Mouse (Mus musculus): ENCODE results near the gene Tmem136. TPM values are rescaled to one million over a fixed set of nuclear protein-coding genes. Genes with fewer than 3 reads are reported as not detected.

Gene Tmem136
- polyA plus RNA-seq, 1 experiment from 2014 or later: 9.7 TPM

DNA sequence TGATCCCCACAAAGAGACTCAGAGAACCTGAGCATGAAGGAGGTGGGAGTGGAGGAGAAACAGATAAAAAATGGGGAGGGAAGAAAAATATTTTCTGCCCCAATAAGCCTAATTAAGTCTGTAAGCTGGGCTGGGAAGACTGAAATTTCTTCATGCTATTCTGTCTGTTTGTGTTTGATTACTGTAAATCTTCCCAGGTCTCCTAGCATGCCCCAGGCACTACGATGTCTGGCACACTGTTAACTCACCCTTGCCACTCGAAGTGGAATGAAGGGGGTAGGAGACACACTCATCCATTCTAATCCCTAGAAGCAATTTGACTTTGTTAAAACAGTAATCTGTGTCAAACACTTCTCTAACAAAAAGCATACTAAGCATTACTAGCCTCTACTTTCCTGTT is 44.6 kb downstream of the Tmem136 start:
- Histone ChIP-seq H3K4me1 (ENCODE audit: control insufficient read depth, insufficient read depth, low read length) (peaks cover 21% of the 10 kb centered on the region; the same call in 1 of the 2 replicates), H3K4me3 (ENCODE audit: low read length) (no peak overlapping the region), H3K4me2 (replicated peaks; ENCODE audit: low read depth, low read length) (no peak overlapping the region), H3K9me3 (ENCODE audit: control insufficient read depth, low read length) (no peaks in the 10 kb centered on the region), H3K27me3 (ENCODE audit: control insufficient read depth, insufficient read depth, low read length) (no peaks in the 10 kb centered on the region), H3K9ac (ENCODE audit: low read depth, low read length) (no peak overlapping the region), H3K36me3 (ENCODE audit: control insufficient read depth, insufficient read depth, low read length) (no peaks in the 10 kb centered on the region), H3K27ac (ENCODE audit: low read depth, low read length) (no peak overlapping the region; the same call in 1 of the 2 replicates)
- no peak for ATAC-seq (ENCODE audit: low FRiP score, low TSS enrichment)
- WGBS: 27% methylated on average over 2 of the region's 2 CpGs

DNA sequence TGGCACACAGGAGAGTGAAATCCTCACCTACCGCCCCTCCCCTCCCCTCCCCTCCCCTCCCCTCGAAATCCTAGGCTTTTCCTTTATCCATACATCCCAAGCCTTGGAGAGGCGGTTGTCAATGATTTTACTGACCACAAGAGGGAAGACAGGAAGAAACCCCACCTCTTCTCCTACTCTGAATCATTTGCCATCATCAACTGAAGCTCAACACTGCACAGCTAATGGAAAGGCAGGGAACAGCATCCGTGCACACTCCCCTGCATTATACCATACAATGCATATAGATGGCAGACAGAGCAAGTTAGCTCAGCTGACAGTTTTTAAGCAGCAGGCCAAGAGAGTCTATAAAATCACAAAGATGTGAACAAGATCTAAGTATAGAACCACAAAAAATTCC is 45.2 kb downstream of the Tmem136 start:
- H3K9ac ChIP-seq (ENCODE audit: low read depth, low read length): no peak overlapping the region
- WGBS: 19% methylated on average over 4 of the region's 4 CpGs
- no peak overlapping the region for H3K4me3 ChIP-seq (ENCODE audit: low read length)
- peaks cover 21% of the 10 kb centered on the region; the same call in 1 of the 2 replicates for H3K4me1 ChIP-seq (ENCODE audit: control insufficient read depth, insufficient read depth, low read length)
- H3K36me3 ChIP-seq (ENCODE audit: control insufficient read depth, insufficient read depth, low read length): no peaks in the 10 kb centered on the region
- no peaks in the 10 kb centered on the region for H3K27me3 ChIP-seq (ENCODE audit: control insufficient read depth, insufficient read depth, low read length)
- H3K9me3 ChIP-seq (ENCODE audit: control insufficient read depth, low read length): no peaks in the 10 kb centered on the region
- peak; percentile 55; the same call in 1 of the 2 replicates for ATAC-seq (ENCODE audit: low FRiP score, low TSS enrichment)
- H3K27ac ChIP-seq (ENCODE audit: low read depth, low read length): peak overlapping the region; percentile 3; the same call in 1 of the 2 replicates
- no peak overlapping the region for H3K4me2 ChIP-seq (replicated peaks; ENCODE audit: low read depth, low read length)

DNA sequence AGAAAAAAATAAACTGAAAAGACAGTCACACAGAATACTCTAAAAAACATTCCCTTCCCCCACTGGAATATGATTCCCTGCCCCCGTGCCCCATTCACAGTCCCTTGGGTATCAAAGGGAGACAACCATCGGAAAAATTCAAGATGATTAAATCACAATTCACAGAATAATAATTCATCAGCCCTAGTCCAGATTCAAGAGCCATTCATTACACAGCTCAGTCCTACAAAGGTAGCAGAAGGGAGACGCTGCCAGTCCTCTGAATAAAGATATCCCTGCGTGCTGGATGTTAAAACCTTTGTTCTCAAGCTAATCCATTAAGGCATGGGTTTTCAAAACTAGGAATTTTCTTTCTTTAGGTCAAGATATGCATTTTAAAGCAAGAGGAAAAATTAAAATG is 45.8 kb downstream of the Tmem136 start:
- Histone ChIP-seq H3K9ac (ENCODE audit: low read depth, low read length) (no peak overlapping the region), H3K4me2 (replicated peaks; ENCODE audit: low read depth, low read length) (no peak overlapping the region), H3K27ac (ENCODE audit: low read depth, low read length) (no peak overlapping the region), H3K9me3 (ENCODE audit: control insufficient read depth, low read length) (no peaks in the 10 kb centered on the region), H3K4me1 (ENCODE audit: control insufficient read depth, insufficient read depth, low read length) (peaks cover 21% of the 10 kb centered on the region; the same call in 1 of the 2 replicates), H3K36me3 (ENCODE audit: control insufficient read depth, insufficient read depth, low read length) (no peaks in the 10 kb centered on the region), H3K4me3 (ENCODE audit: low read length) (no peak overlapping the region), H3K27me3 (ENCODE audit: control insufficient read depth, insufficient read depth, low read length) (no peaks in the 10 kb centered on the region)
- WGBS: 68% methylated on average over 4 of the region's 4 CpGs
- no peak for ATAC-seq (ENCODE audit: low FRiP score, low TSS enrichment)

DNA sequence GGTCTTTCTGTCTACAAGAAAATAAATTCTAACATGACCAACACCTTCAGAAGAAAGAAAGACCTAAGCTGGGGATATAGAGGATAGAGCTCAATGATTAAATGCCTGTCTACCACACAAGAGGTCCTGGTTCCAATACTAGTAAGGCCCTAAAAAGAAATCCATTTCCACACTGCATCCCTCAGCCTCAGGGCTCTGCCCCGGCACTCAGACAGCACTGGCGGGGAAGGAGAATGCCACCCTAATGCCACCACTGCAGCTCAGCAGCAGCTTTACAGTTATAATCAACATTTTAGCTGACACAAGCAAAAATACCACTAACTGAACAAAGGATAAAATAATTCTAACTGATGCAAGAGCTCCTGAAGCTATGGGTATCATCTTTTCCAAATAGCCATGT is 46.2 kb downstream of the Tmem136 start:
- H3K27ac ChIP-seq (ENCODE audit: low read depth, low read length): no peak overlapping the region
- H3K4me1 ChIP-seq (ENCODE audit: control insufficient read depth, insufficient read depth, low read length): peaks cover 21% of the 10 kb centered on the region; the same call in 1 of the 2 replicates
- 0 out of 2 replicates have a peak overlapping the region, but pooled peaks have one; percentile 3 for H3K4me2 ChIP-seq (replicated peaks; ENCODE audit: low read depth, low read length)
- no peaks in the 10 kb centered on the region for H3K9me3 ChIP-seq (ENCODE audit: control insufficient read depth, low read length)
- no peaks in the 10 kb centered on the region for H3K36me3 ChIP-seq (ENCODE audit: control insufficient read depth, insufficient read depth, low read length)
- no peak overlapping the region for H3K9ac ChIP-seq (ENCODE audit: low read depth, low read length)
- ATAC-seq (ENCODE audit: low FRiP score, low TSS enrichment): no peak
- no peak overlapping the region for H3K4me3 ChIP-seq (ENCODE audit: low read length)
- 82% methylated on average over 2 of the region's 2 CpGs for WGBS
- H3K27me3 ChIP-seq (ENCODE audit: control insufficient read depth, insufficient read depth, low read length): no peaks in the 10 kb centered on the region

DNA sequence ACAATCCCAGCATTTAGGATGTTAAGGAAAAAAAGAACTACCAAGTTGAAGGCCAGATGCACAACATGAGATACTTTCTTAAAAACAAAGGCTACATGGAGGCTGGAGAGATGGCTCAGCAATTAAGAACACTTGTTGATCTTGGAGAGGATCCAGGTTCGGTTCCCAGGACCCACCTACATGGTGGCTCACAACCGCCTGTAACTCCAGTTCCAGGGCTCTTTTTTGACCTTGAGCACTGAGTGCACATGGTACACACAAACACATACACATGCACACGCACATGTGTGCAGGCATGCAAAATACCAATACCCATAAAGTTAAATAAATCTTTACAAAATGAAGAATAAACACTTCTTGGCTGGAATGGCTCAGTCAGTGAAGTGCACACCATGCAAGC is 48.5 kb downstream of the Tmem136 start:
- no peak for ATAC-seq (ENCODE audit: low FRiP score, low TSS enrichment)
- 63% methylated on average over 3 of the region's 3 CpGs for WGBS

DNA sequence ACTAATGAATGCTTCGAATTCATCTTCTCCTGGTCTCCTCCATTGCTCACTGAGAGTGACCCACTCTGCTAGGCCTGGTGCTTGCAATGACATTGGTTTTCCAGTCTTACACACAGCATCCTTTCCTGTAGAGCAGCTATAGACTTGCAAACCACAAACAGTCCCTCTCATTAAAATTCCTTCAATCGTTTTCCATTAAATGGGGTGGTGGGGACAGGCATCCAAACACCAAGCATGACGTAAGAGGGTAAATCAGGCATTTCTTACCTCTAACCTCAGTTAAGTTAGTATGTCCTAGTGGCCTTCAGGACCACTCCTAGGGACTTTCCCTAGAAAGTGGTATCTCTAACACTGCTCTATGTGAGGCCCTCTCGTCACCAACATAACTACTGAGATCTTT is 51.1 kb downstream of the Tmem136 start:
- Histone ChIP-seq H3K4me1 (ENCODE audit: control insufficient read depth, insufficient read depth, low read length) (peaks cover 3% of the 10 kb centered on the region; the same call in 1 of the 2 replicates), H3K27me3 (ENCODE audit: control insufficient read depth, insufficient read depth, low read length) (no peaks in the 10 kb centered on the region), H3K27ac (ENCODE audit: low read depth, low read length) (no peak overlapping the region), H3K9me3 (ENCODE audit: control insufficient read depth, low read length) (no peaks in the 10 kb centered on the region), H3K4me2 (replicated peaks; ENCODE audit: low read depth, low read length) (no peak overlapping the region), H3K36me3 (ENCODE audit: control insufficient read depth, insufficient read depth, low read length) (no peaks in the 10 kb centered on the region), H3K4me3 (ENCODE audit: low read length) (no peak overlapping the region), H3K9ac (ENCODE audit: low read depth, low read length) (no peak overlapping the region)
- no peak for ATAC-seq (ENCODE audit: low FRiP score, low TSS enrichment)
- WGBS: 85% methylated on average over 4 of the region's 4 CpGs

More for the DNA sequence above, 48.5 kb downstream of the Tmem136 start:
- Histone ChIP-seq H3K36me3 (ENCODE audit: control insufficient read depth, insufficient read depth, low read length) (no peaks in the 10 kb centered on the region), H3K4me3 (ENCODE audit: low read length) (no peak overlapping the region), H3K27me3 (ENCODE audit: control insufficient read depth, insufficient read depth, low read length) (no peaks in the 10 kb centered on the region), H3K27ac (ENCODE audit: low read depth, low read length) (no peak overlapping the region), H3K9ac (ENCODE audit: low read depth, low read length) (no peak overlapping the region), H3K4me1 (ENCODE audit: control insufficient read depth, insufficient read depth, low read length) (peaks cover 15% of the 10 kb centered on the region; the same call in 1 of the 2 replicates), H3K4me2 (replicated peaks; ENCODE audit: low read depth, low read length) (no peak overlapping the region), H3K9me3 (ENCODE audit: control insufficient read depth, low read length) (no peaks in the 10 kb centered on the region)

DNA sequence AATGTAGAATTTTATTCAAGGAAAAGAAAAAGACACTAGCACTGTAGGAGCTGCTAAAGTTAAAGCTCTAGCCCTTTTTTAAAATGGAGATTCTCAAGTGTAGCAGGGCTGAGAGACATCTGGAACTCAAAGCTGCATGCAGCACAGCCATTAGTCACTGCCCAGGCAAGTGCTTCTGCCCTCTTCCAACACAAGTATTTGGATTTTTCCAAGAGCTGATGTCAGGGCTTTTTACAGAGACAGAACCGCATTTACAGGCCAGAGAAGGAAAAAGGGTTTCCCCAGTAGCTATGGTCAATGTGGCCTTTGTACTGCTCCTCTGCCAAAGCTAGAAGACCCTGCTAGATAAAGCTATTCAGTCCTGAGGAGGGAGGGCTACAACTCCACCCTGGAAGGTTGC is 54.8 kb downstream of the Tmem136 start:
- 86% methylated on average over 1 of the region's 1 CpGs for WGBS
- Histone ChIP-seq H3K4me2 (replicated peaks; ENCODE audit: low read depth, low read length) (no peak overlapping the region), H3K9me3 (ENCODE audit: control insufficient read depth, low read length) (no peaks in the 10 kb centered on the region), H3K4me1 (ENCODE audit: control insufficient read depth, insufficient read depth, low read length) (no peaks in the 10 kb centered on the region), H3K27ac (ENCODE audit: low read depth, low read length) (no peak overlapping the region), H3K4me3 (ENCODE audit: low read length) (no peak overlapping the region), H3K9ac (ENCODE audit: low read depth, low read length) (no peak overlapping the region), H3K27me3 (ENCODE audit: control insufficient read depth, insufficient read depth, low read length) (no peaks in the 10 kb centered on the region), H3K36me3 (ENCODE audit: control insufficient read depth, insufficient read depth, low read length) (no peaks in the 10 kb centered on the region)
- no peak for ATAC-seq (ENCODE audit: low FRiP score, low TSS enrichment)

Other genes with a start within 250 kb of the Tmem136 start
- 1.9 and 2.0 TPM in 2 replicates for gene Grik4, start 172.1 kb downstream of the Tmem136 start, polyA plus RNA-seq (2014; fragmentation: Nextera tagmentation; extraction: Ambion mirVana)
- 17.1 and 29.1 TPM in 2 replicates for gene Arhgef12, start 9.3 kb downstream of the Tmem136 start, polyA plus RNA-seq (2014; fragmentation: Nextera tagmentation; extraction: Ambion mirVana)
- 0.11 TPM in 1 of 2 replicates, not detected in the other for gene Pou2f3, start 93.8 kb upstream of the Tmem136 start, polyA plus RNA-seq (2014; fragmentation: Nextera tagmentation; extraction: Ambion mirVana)
- gene Oaf, start 123.3 kb upstream of the Tmem136 start, polyA plus RNA-seq (2014; fragmentation: Nextera tagmentation; extraction: Ambion mirVana): 88.5 and 88.9 TPM in 2 replicates
- 0.31 and 0.50 TPM in 2 replicates for gene Trim29, start 194.3 kb upstream of the Tmem136 start, polyA plus RNA-seq (2014; fragmentation: Nextera tagmentation; extraction: Ambion mirVana)